Mouse (Mus musculus): ENCODE data around the gene Ywhaq.

DNA sequence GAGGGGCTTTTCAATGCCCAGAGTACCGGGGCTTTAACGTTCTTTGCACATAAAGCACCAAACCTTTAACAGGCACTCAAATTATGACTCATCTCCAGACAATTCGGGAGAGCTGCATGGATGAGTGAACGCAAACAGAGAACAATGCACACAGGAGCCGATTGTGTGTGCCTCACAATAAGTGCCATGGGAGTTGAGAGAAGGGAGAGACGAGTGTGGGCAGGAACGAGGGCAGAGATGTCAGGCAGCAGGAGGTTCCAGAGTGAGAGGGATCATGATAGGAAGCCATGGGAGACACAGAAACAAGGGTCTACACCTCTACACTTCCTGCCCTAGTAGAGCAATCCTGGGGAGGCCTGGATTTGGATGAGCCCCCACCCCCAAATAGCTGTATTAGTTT, 7.2 kb upstream of the Ywhaq start:
- TF ChIP-seq CTCF (IDR thresholded peaks at IDR 0.05; ENCODE audit: control insufficient read depth, insufficient read depth, insufficient replicate concordance, low read depth, low read length) (no peak), POLR2A (IDR thresholded peaks at IDR 0.05; ENCODE audit: control insufficient read depth, low read depth, low read length) (no peak)

Measured in testis, adult 2 months (tissue).